Mouse (Mus musculus) MEL (cell line): ENCODE measurements around the gene H2afb3. TPM values are rescaled to one million over a fixed set of nuclear protein-coding genes. Genes with fewer than 3 reads are reported as not detected.
"Not testable (repeated sequence)": the region's sequence is repeated elsewhere in the genome, so short reads cannot be mapped to it uniquely, and the experiment has no call there.

Experiments
- DNase-seq: peaks from one replicate; pipeline ENCODE4 v3.0.0; 2011; ENCODE audit warnings: low read depth, low spot score
- H3K27ac ChIP-seq: 2 replicates; pipeline ENCODE4 v1.5.1; 2012; ENCODE audit warnings: low read depth, mild to moderate bottlenecking, control low read depth, low read length, moderate library complexity; ENCODE audit not compliant: control insufficient read depth
- H3K27me3 ChIP-seq, 2 experiments: fragments of 150-350 bp in 1 of 2; sonication (generic) in 1 of 2; 2 replicates each; pipeline ENCODE4 v1.6.1; 2012; ENCODE audit warnings: low read length in 2 of 2, mild to moderate bottlenecking in 2 of 2, improper control_type of control experiment in 1 of 2, moderate library complexity in 1 of 2; ENCODE audit not compliant: insufficient read depth in 2 of 2, control insufficient read depth in 1 of 2
- H3K36me3 ChIP-seq, 2 experiments: 2 replicates each; pipeline ENCODE4 v1.6.1; 2012 to 2014; ENCODE audit warnings: low read length in 2 of 2, improper control_type of control experiment in 1 of 2, inconsistent platforms in 1 of 2, mild to moderate bottlenecking in 1 of 2; ENCODE audit not compliant: insufficient read depth in 2 of 2, control insufficient read depth in 1 of 2
- H3K4me1 ChIP-seq, 2 experiments: fragments of 150-350 bp in 1 of 2; sonication (generic) in 1 of 2; 2 replicates each; pipeline ENCODE4 v1.6.1; 2012; ENCODE audit warnings: low read length in 2 of 2, improper control_type of control experiment in 1 of 2, mild to moderate bottlenecking in 1 of 2; ENCODE audit not compliant: insufficient read depth in 2 of 2, control insufficient read depth in 1 of 2
- H3K4me3 ChIP-seq, 2 experiments: fragments of 150-350 bp in 1 of 2; sonication (generic) in 1 of 2; 2 replicates each; pipeline ENCODE4 v1.5.1; 2012; ENCODE audit warnings: low read depth in 2 of 2, low read length in 2 of 2, mild to moderate bottlenecking in 2 of 2, moderate library complexity in 2 of 2, control low read depth in 1 of 2, improper control_type of control experiment in 1 of 2; ENCODE audit not compliant: control insufficient read depth in 1 of 2, insufficient read depth in 1 of 2
- H3K79me2 ChIP-seq: 2 replicates; pipeline ENCODE4 v1.6.1; 2012; ENCODE audit warnings: mild to moderate bottlenecking, low read length, moderate library complexity; ENCODE audit not compliant: control insufficient read depth, poor library complexity, insufficient read depth
- H3K9ac ChIP-seq: 2 replicates; pipeline ENCODE4 v1.6.1; 2012; ENCODE audit warnings: low read depth, mild to moderate bottlenecking, control low read depth, low read length, moderate library complexity; ENCODE audit not compliant: control insufficient read depth, poor library complexity, severe bottlenecking
- H3K9me3 ChIP-seq: fragments of 150-350 bp; sonication (generic); replicated peaks from 2 replicates; pipeline ENCODE4 v1.6.1; 2012; ENCODE audit warnings: mild to moderate bottlenecking, low read length, improper control_type of control experiment, moderate library complexity; ENCODE audit not compliant: insufficient read depth
- CHD2 ChIP-seq: IDR thresholded peaks from 2 replicates; pipeline ENCODE4 v1.6.1; 2011; ENCODE audit warnings: low read length, improper control_type of control experiment
- EP300 ChIP-seq, 2 experiments: IDR thresholded peaks; 2 replicates each; pipeline ENCODE4 v1.6.1; 2011; ENCODE audit warnings: improper control_type of control experiment in 2 of 2, low read length in 2 of 2, low read depth in 1 of 2, mild to moderate bottlenecking in 1 of 2
- ETS1 ChIP-seq: IDR thresholded peaks from 2 replicates; pipeline ENCODE4 v1.6.1; 2012; ENCODE audit warnings: low read depth, mild to moderate bottlenecking, inconsistent platforms, low read length, improper control_type of control experiment, moderate library complexity
- GABPA ChIP-seq: IDR thresholded peaks from 2 replicates; pipeline ENCODE4 v1.6.1; 2012; ENCODE audit warnings: low read depth, mild to moderate bottlenecking, inconsistent platforms, low read length, improper control_type of control experiment, moderate library complexity
- GATA1 ChIP-seq: IDR thresholded peaks from 2 replicates; pipeline ENCODE4 v1.6.1; 2011; ENCODE audit warnings: low read depth, low read length, improper control_type of control experiment
- MAZ ChIP-seq: IDR thresholded peaks from 2 replicates; pipeline ENCODE4 v1.6.1; 2012; ENCODE audit warnings: low read depth, mild to moderate bottlenecking, inconsistent platforms, low read length, improper control_type of control experiment
- NRF1 ChIP-seq: IDR thresholded peaks from 2 replicates; pipeline ENCODE4 v1.6.1; 2014; ENCODE audit warnings: low read depth, mild to moderate bottlenecking, inconsistent platforms, low read length, improper control_type of control experiment, moderate library complexity; ENCODE audit not compliant: poor library complexity, insufficient read depth, severe bottlenecking
- POLR2A ChIP-seq, 2 experiments: IDR thresholded peaks; 2 replicates each; pipeline ENCODE4 v1.6.1; 2011 to 2012; ENCODE audit warnings: low read length in 2 of 2, mild to moderate bottlenecking in 2 of 2, control low read depth in 1 of 2, improper control_type of control experiment in 1 of 2, low read depth in 1 of 2, moderate library complexity in 1 of 2; ENCODE audit not compliant: control insufficient read depth in 1 of 2, insufficient read depth in 1 of 2, poor library complexity in 1 of 2
- RCOR1 ChIP-seq: IDR thresholded peaks from 2 replicates; pipeline ENCODE4 v1.6.1; 2012; ENCODE audit warnings: low read depth, mild to moderate bottlenecking, inconsistent platforms, low read length, improper control_type of control experiment
- SIN3A ChIP-seq: IDR thresholded peaks from 2 replicates; pipeline ENCODE4 v1.6.1; 2012; ENCODE audit warnings: low read length, improper control_type of control experiment, inconsistent platforms
- TAL1 ChIP-seq: IDR thresholded peaks from 2 replicates; pipeline ENCODE4 v1.6.1; 2012; ENCODE audit warnings: mild to moderate bottlenecking, inconsistent platforms, low read length, moderate library complexity, mixed read lengths
- TCF12 ChIP-seq: IDR thresholded peaks from 2 replicates; pipeline ENCODE4 v1.6.1; 2014; ENCODE audit warnings: low read depth, mild to moderate bottlenecking, inconsistent platforms, low read length, improper control_type of control experiment, moderate library complexity
- ZNF384 ChIP-seq: IDR thresholded peaks from 2 replicates; pipeline ENCODE4 v1.6.1; 2012; ENCODE audit warnings: low read depth, mild to moderate bottlenecking, inconsistent platforms, low read length, improper control_type of control experiment
- polyA plus RNA-seq, 2 experiments: library from polyadenylated mRNA; stranded (reverse) in 1 of 2; unstranded in 1 of 2; fragments of >175 nt in 1 of 2; fragments of >200 nt in 1 of 2; gene quantifications; 2 replicates each; pipeline versions ENCODE4 v1.2.1 to v1.2.4; 2012; ENCODE audit warnings: low replicate concordance in 2 of 2, low read depth in 1 of 2; ENCODE audit not compliant: insufficient read length in 2 of 2, insufficient read depth in 1 of 2, missing spikeins in 1 of 2
- total RNA-seq: library from RNA; depleted of rRNA; stranded (reverse); fragments of 300-350 nt; gene quantifications from 2 replicates; pipeline ENCODE4 v1.2.3, GENCODE M21; 2012; rRNA removed

Gene H2afb3
- total RNA-seq (not detected in 2 replicates), polyA plus RNA-seq (not detected)

DNA sequence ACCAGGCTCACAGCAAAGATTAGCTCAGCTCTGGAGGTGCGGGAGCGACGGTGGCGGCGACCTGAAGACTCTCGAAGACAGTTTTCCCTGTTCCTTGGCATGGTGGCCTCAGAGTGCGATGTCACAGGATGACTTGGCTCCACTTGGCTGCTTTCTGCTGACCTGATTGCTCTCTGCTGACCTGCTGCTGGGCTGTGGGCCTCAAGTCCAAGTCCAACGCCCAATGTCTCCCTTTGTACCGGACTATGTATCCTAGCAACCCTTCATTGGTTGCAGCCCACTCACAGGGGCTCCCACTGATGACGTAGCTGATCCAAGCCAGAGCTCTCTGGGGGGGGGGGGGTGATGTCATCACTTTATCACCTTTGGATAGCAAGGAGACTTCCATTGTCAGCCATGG is at the start of gene H2afb3:
Gene H2afb3, minus strand, starts transcription at position 101 of the 400 bp plus-strand sequence.
- not testable (repeated sequence) for H3K4me3 ChIP-seq, H3K4me1 ChIP-seq, H3K36me3 ChIP-seq, H3K9ac ChIP-seq, DNase-seq, H3K27ac ChIP-seq, H3K9me3 ChIP-seq, H3K79me2 ChIP-seq, H3K27me3 ChIP-seq

GRCm38 (mm10) chrX:120301469-120302175 is 11.3 kb downstream of the H2afb3 start:
- H3K79me2 ChIP-seq: no peaks in the 10 kb centered on the region
- H3K27me3 ChIP-seq: no peaks in the 10 kb centered on the region
- H3K9me3 ChIP-seq: no peaks in the 10 kb centered on the region
- peaks cover 0 to 4% of the 10 kb centered on the region in 2 experiments; a peak in 1 of 4 replicates for H3K36me3 ChIP-seq
- H3K9ac ChIP-seq: no peak overlapping the region
- H3K27ac ChIP-seq: peak overlapping the region; percentile 49; the same call in 1 of the 2 replicates
- TF ChIP-seq SIN3A: no peak
- no peak for TF ChIP-seq GABPA
- peak; percentile 83 for TF ChIP-seq ZNF384
- TF ChIP-seq NRF1: no peak
- TF ChIP-seq EP300 (IDR thresholded peaks at IDR 0.05; ENCODE audit: low read depth in 1 of 2, low read length in 2 of 2): peak; percentile 89 to 91
- TF ChIP-seq TAL1: peak; percentile 25
- no peak for TF ChIP-seq POLR2A (IDR thresholded peaks at IDR 0.05; ENCODE audit: control insufficient read depth in 1 of 2, insufficient read depth in 1 of 2, low read depth in 1 of 2, low read length in 2 of 2, poor library complexity in 1 of 2)
- TF ChIP-seq MAZ: no peak
- TF ChIP-seq CHD2: no peak
- TF ChIP-seq RCOR1: peak; percentile 86
- TF ChIP-seq TCF12: peak; percentile 91
- TF ChIP-seq ETS1: peak; percentile 57; the same call in 1 of the 2 replicates
- TF ChIP-seq GATA1: peak; percentile 94
- DNase-seq: peak; percentile 70
- no peak overlapping the region for H3K4me3 ChIP-seq
- H3K4me1 ChIP-seq: peaks cover 0 to 3% of the 10 kb centered on the region in 2 experiments; a peak in 1 of 4 replicates
